Mouse (Mus musculus) heart, embryonic 11.5 days (tissue): ENCODE data around the gene Creb5. TPM values are rescaled to one million over a fixed set of nuclear protein-coding genes. Genes with fewer than 3 reads are reported as not detected.

Experiments
- ATAC-seq: fragments of 200-750 bp; cut with Nextera tagmentation; replicated peaks from 2 replicates; pipeline ENCODE4 v1.8.0; 2017; ENCODE audit warnings: moderate library complexity; ENCODE audit not compliant: insufficient number of reproducible peaks, low FRiP score, low TSS enrichment
- H3K27ac ChIP-seq: fragments of 300-500 bp; sonication (generic); 2 replicates; pipeline ENCODE4 v1.5.1; 2014; ENCODE audit warnings: mild to moderate bottlenecking, low read depth, low read length
- H3K27me3 ChIP-seq: fragments of 300-500 bp; sonication (generic); 2 replicates; pipeline ENCODE4 v1.6.1; 2014; ENCODE audit warnings: mild to moderate bottlenecking, low read length, mixed read lengths; ENCODE audit not compliant: control insufficient read depth, insufficient read depth
- H3K36me3 ChIP-seq: fragments of 300-500 bp; sonication (generic); 2 replicates; pipeline ENCODE4 v1.6.1; 2014; ENCODE audit warnings: mild to moderate bottlenecking, low read length, moderate library complexity, mixed read lengths; ENCODE audit not compliant: control insufficient read depth, insufficient read depth
- H3K4me1 ChIP-seq: fragments of 300-500 bp; sonication (generic); 2 replicates; pipeline ENCODE4 v1.6.1; 2014; ENCODE audit warnings: low read length; ENCODE audit not compliant: control insufficient read depth, insufficient read depth
- H3K4me2 ChIP-seq: fragments of 300-500 bp; sonication (generic); 2 replicates; pipeline ENCODE4 v1.6.1; 2014; ENCODE audit warnings: mild to moderate bottlenecking, moderate library complexity
- H3K4me3 ChIP-seq: fragments of 300-500 bp; sonication (generic); 2 replicates; pipeline ENCODE4 v1.5.1; 2014; ENCODE audit warnings: low read depth, low read length
- H3K9ac ChIP-seq: fragments of 300-500 bp; sonication (generic); 2 replicates; pipeline ENCODE4 v1.6.1; 2014; ENCODE audit warnings: mild to moderate bottlenecking, low read depth, low read length, moderate library complexity
- H3K9me3 ChIP-seq: fragments of 300-500 bp; sonication (generic); replicated peaks from 2 replicates; pipeline ENCODE4 v1.6.1; 2016; ENCODE audit warnings: low read length; ENCODE audit not compliant: control insufficient read depth
- WGBS: fragments of 180-500 bp; shearing (Covaris S2); extraction: QIAGEN DNeasy Blood & Tissue Kit; methylation state at CpG from one replicate; pipeline ENCODE4 v1.1.7; 2014; ENCODE audit not compliant: insufficient replicate concordance; 5-methylcytosine and 5-hydroxymethylcytosine counted together
- polyA plus RNA-seq: library from polyadenylated mRNA; unstranded; fragments of >200 nt; fragmentation: Nextera tagmentation; extraction: Ambion mirVana; gene quantifications from 2 replicates; pipeline ENCODE4 v1.2.1, GENCODE M21; 2014

Gene Creb5
- polyA plus RNA-seq, 1 experiment from 2014 or later, result 30.3 TPM

GRCm38 (mm10) chr6:53456111-53456510 lies 169.0 kb downstream of the Creb5 start:
- Histone ChIP-seq H3K27ac (no peak overlapping the region), H3K9ac (no peak overlapping the region), H3K4me2 (no peak overlapping the region), H3K4me3 (no peak overlapping the region), H3K27me3 (no peaks in the 10 kb centered on the region), H3K9me3 (no peaks in the 10 kb centered on the region), H3K36me3 (no peaks in the 10 kb centered on the region), H3K4me1 (no peaks in the 10 kb centered on the region)
- WGBS, result 87% methylated on average over 5 of the region's 5 CpGs
- ATAC-seq, result no peak

GRCm38 (mm10) chr6:53459995-53460747 lies 173.1 kb downstream of the Creb5 start:
- H3K4me1 ChIP-seq, result no peaks in the 10 kb centered on the region
- H3K4me2 ChIP-seq, result no peak overlapping the region
- no peak overlapping the region for H3K27ac ChIP-seq
- H3K4me3 ChIP-seq, result no peak overlapping the region
- WGBS, result 83% methylated on average over 6 of the region's 6 CpGs
- no peaks in the 10 kb centered on the region for H3K27me3 ChIP-seq
- no peak overlapping the region for H3K9ac ChIP-seq
- no peak for ATAC-seq
- H3K36me3 ChIP-seq, result no peaks in the 10 kb centered on the region
- no peaks in the 10 kb centered on the region for H3K9me3 ChIP-seq

GRCm38 (mm10) chr6:53461056-53461455 lies 174.0 kb downstream of the Creb5 start:
- Histone ChIP-seq H3K27ac (no peak overlapping the region), H3K4me1 (no peaks in the 10 kb centered on the region)
- 82% methylated on average over 6 of the region's 6 CpGs for WGBS

GRCm38 (mm10) chr6:53461775-53462770 lies 175.0 kb downstream of the Creb5 start:
- Histone ChIP-seq H3K9ac (no peak overlapping the region), H3K27me3 (no peaks in the 10 kb centered on the region), H3K4me2 (no peak overlapping the region), H3K4me3 (no peak overlapping the region), H3K4me1 (no peaks in the 10 kb centered on the region), H3K9me3 (no peaks in the 10 kb centered on the region), H3K36me3 (no peaks in the 10 kb centered on the region), H3K27ac (no peak overlapping the region)
- 63% methylated on average over 12 of the region's 12 CpGs for WGBS
- no peak for ATAC-seq

More at GRCm38 (mm10) chr6:53461056-53461455, 174.0 kb downstream of the Creb5 start:
- H3K36me3 ChIP-seq, result no peaks in the 10 kb centered on the region
- H3K4me2 ChIP-seq, result no peak overlapping the region
- no peak for ATAC-seq
- no peaks in the 10 kb centered on the region for H3K27me3 ChIP-seq
- no peak overlapping the region for H3K4me3 ChIP-seq
- H3K9me3 ChIP-seq, result no peaks in the 10 kb centered on the region
- H3K9ac ChIP-seq, result no peak overlapping the region

- no peaks in the 10 kb centered on the region for H3K36me3 ChIP-seq
- H3K9me3 ChIP-seq, result no peaks in the 10 kb centered on the region
- H3K27me3 ChIP-seq, result no peaks in the 10 kb centered on the region
- no peak for ATAC-seq
- H3K4me3 ChIP-seq, result no peak overlapping the region
- no peak overlapping the region for H3K27ac ChIP-seq
- no peaks in the 10 kb centered on the region for H3K4me1 ChIP-seq
- no peak overlapping the region for H3K4me2 ChIP-seq
- H3K9ac ChIP-seq, result no peak overlapping the region
- 74% methylated on average over 7 of the region's 7 CpGs for WGBS
Measured at GRCm38 (mm10) chr6:53462802-53463201, 175.7 kb downstream of the Creb5 start.

GRCm38 (mm10) chr6:53463261-53463813 lies 176.3 kb downstream of the Creb5 start:
- no peak for ATAC-seq
- H3K36me3 ChIP-seq, result no peaks in the 10 kb centered on the region
- no peak overlapping the region for H3K9ac ChIP-seq
- H3K27ac ChIP-seq, result no peak overlapping the region
- no peaks in the 10 kb centered on the region for H3K9me3 ChIP-seq
- no peak overlapping the region for H3K4me2 ChIP-seq
- H3K4me3 ChIP-seq, result no peak overlapping the region
- H3K4me1 ChIP-seq, result no peaks in the 10 kb centered on the region
- 65% methylated on average over 6 of the region's 6 CpGs for WGBS
- H3K27me3 ChIP-seq, result no peaks in the 10 kb centered on the region

GRCm38 (mm10) chr6:53469204-53469603 lies 182.1 kb downstream of the Creb5 start:
- WGBS, result 71% methylated on average over 4 of the region's 4 CpGs
- Histone ChIP-seq H3K9ac (no peak overlapping the region), H3K4me3 (no peak overlapping the region), H3K36me3 (no peaks in the 10 kb centered on the region), H3K4me1 (no peaks in the 10 kb centered on the region), H3K4me2 (no peak overlapping the region), H3K27me3 (no peaks in the 10 kb centered on the region), H3K27ac (no peak overlapping the region), H3K9me3 (no peaks in the 10 kb centered on the region)
- ATAC-seq, result no peak

- Histone ChIP-seq H3K4me2 (no peak overlapping the region), H3K4me1 (no peaks in the 10 kb centered on the region), H3K4me3 (no peak overlapping the region), H3K27me3 (no peaks in the 10 kb centered on the region), H3K27ac (no peak overlapping the region), H3K9me3 (no peaks in the 10 kb centered on the region), H3K9ac (no peak overlapping the region), H3K36me3 (no peaks in the 10 kb centered on the region)
- WGBS, result 76% methylated on average over 2 of the region's 2 CpGs
- no peak for ATAC-seq
Measured at GRCm38 (mm10) chr6:53469703-53470102, 182.6 kb downstream of the Creb5 start.
